Mouse (Mus musculus): ENCODE data around the gene Arih1. TPM values are rescaled to one million over a fixed set of nuclear protein-coding genes. Genes with fewer than 3 reads are reported as not detected.

Arih1 gene
- total RNA-seq, 2 experiments from 2014 or later: 122 to 130 TPM

Other genes with a start within 250 kb of the Arih1 start
- 10 to 100 TPM; 30.1 to 32.6 TPM for gene Adpgk, start 195.1 kb downstream of the Arih1 start, total RNA-seq (2021)
- gene Bbs4, start 133.1 kb downstream of the Arih1 start, total RNA-seq (2021): 10 to 100 TPM in 1 of 2 experiments, 1 to 10 TPM in 1; 9.4 to 10.1 TPM
- gene Hexa, start 52.9 kb upstream of the Arih1 start, total RNA-seq (2021): 100 to 1,000 TPM; 111 to 147 TPM
- 1 to 10 TPM; 3.6 to 4.1 TPM for gene Tmem202, start 53.2 kb upstream of the Arih1 start, total RNA-seq (2021)
- 1 to 10 TPM; 3.6 to 4.4 TPM for gene Celf6, start 91.3 kb upstream of the Arih1 start, total RNA-seq (2021)
- 10 to 100 TPM; 26.5 TPM for gene Parp6, start 130.7 kb upstream of the Arih1 start, total RNA-seq (2021)
- gene Pkm, start 169.8 kb upstream of the Arih1 start, total RNA-seq (2021): 100 to 1,000 TPM; 749 to 846 TPM
- under 1 TPM; 0.13 to 0.16 TPM for gene Gramd2, start 193.5 kb upstream of the Arih1 start, total RNA-seq (2021)